Mouse (Mus musculus) cerebellum, postnatal 4 days (tissue): ENCODE data around the gene Cep63.

Experiments used
- DNase-seq, 2 experiments: peaks; one replicate each; pipeline ENCODE4 v3.0.0; 2022; ENCODE audit warnings: low spot score in 2 of 2, mixed read lengths in 1 of 2

Cep63 gene

DNA sequence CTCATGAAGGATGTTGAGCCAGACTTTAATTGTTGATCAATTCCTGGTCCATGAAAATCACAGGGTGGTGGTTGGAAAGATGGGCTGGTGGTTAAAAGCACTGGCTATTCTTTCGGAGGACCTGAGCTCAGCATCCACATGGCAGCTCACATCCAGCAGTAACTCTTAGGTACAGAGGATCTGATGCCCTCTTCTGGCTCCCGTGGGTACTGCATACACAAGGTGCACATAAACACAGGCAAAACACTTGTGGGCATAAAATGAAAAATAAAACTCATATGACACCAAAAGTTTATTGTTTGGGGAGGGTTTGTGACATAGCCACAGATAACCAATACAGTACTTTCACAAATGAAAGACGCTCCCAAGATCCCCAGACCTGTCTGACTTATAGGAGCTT lies 67.9 kb downstream of the Cep63 start:
- no peak for DNase-seq

DNA sequence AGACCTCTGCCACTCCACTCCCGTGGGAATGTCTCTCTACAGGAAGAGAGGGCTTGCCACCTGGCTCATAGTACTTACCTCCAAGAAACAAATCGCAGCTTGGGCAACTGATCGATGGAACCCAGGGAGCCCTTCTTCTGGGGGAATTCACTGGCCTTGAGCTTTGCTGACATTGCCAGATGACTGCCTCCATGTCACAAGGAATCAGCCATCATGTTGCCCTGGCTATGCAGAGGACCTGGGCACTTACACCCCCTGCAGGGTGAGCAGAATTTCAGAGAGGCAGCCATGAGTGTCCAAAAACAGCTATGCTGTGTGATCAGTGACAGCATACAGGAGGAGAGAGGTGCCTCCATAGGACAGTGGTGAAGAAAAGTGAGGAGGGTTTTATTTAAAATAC lies 72.6 kb downstream of the Cep63 start:
- DNase-seq, result peak in 1 of 2 experiments; percentile 32

DNA sequence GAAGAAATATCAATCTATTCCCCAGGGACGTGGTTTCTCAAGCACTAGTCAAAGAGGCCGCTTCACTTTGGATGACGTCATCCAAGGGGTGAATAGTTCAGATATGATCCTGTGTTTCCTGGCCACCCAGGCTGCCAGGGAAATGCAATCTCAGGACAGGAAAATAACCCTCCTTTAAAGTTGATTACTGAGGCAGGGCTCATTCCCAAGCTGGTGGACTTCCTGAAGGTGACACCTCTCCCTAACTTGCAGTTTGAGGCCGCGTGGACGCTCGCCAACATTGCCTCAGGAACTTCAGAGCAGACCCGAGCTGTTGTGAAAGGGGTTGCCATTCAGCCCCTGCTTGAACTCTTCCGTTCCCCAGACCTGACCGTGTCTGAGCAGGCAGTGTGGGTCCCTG lies 74.6 kb downstream of the Cep63 start:
- DNase-seq, result no peak

DNA sequence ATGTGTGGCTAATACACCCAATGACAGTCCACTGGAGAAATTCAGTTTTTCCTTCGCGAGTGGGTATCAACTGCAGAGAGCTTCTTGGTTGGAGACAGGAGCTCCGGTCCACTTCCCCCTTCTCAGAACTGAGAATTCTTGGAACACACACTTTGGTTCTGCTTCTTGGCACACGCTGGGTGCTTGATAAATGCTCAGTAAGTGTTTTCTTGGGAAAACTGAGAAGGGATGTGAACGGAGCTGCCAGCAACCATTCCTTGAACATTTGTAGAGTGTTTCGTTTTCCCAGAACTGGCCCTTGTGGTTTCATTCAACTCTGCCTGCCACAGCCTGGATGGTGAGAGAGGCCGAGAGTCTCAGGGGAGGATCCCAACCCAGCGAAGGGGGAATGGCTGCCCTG lies 77.1 kb downstream of the Cep63 start:
- DNase-seq, result no peak

DNA sequence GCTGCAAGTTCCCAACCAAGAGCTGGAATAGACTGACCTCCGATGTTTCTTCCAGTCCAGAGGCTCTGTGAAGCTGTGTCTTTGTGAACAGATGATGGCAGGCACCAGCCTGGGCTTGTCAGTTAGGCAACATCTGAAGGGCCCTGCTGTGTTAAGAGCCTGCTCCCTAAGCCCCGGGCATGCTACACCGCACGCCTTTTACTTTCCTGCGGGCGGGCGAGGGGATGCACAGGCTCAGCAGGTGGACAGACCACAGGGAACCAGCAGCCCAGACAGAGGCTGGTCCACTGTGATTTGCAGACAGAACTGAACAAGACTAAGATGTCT lies 79.3 kb downstream of the Cep63 start:
- DNase-seq, result no peak

DNA sequence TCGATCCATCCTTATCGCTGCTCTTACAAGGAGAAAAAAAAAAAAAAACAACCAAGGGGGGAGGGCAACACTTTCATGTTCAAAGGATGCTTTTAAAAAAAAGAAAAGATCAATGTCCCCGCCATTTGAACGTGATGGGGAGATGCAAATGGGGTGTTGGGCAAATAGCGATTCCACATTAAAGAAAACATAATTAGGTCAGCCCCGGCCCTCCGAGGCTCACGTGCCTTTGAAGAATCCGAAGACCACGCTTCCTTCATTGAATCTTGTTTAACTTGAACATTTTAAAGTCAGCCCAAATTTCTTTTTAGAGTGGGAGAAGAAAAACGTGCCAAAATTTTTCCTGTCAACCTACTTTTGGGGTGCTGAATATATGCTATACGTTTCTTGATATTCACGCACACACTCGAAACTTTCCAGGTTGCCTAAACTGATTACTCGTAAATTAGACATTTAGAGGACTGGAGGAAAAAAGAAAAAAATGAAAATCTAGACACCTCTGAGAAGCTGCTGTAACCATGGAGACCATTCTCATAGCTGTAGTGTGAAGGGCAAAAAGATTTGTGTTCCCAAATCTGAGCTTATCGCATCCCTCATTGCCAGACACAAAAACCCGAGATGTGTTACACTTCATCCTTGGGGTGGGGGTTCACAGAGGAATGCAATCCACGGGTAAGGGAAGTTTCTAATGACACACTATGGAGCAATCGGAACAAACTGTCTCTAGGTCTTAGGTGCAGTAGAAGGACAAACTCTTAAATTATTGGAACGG lies 79.9 kb downstream of the Cep63 start:
- DNase-seq, result no peak

DNA sequence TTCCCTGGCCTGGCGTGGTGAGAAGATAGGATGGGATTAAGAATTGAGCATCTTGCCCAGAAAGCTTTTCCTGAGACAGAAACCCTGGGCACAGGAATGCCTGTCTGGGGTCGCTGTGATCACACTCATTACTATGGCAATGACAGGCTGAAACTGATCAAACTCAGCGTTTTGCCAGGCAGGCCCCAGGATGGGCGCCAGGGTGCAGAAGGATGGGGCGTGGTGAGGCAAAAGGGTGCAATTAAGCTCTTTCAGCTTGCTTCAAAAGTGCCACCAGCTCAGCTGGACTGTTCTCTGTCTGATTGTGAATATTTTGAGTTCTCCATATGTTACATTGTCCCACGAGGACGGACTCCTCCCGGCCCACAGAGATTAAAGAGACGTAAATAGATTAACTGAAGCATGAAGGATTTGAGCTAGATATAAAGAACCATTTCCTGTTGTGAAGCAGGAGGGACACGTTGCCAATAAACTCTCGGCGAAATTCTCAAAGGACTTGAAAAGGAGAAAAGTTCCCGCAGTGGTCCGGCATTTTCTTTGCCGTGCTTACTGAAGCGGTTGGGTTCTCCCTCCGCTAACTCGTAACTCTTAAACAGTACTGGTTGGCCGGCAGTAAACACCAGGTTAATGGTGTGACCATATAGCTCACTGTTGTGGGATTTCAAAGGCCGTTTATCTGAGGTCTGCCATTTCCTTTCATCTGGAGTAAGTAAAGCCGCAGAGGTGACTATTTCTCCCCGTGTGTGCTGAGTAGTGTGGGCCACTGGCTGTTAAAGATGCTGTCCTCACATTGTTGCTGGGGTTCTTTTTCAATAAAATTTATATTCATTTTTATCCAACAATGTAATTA lies 80.7 kb downstream of the Cep63 start:
- DNase-seq, result peak in 1 of 2 experiments; percentile 51

DNA sequence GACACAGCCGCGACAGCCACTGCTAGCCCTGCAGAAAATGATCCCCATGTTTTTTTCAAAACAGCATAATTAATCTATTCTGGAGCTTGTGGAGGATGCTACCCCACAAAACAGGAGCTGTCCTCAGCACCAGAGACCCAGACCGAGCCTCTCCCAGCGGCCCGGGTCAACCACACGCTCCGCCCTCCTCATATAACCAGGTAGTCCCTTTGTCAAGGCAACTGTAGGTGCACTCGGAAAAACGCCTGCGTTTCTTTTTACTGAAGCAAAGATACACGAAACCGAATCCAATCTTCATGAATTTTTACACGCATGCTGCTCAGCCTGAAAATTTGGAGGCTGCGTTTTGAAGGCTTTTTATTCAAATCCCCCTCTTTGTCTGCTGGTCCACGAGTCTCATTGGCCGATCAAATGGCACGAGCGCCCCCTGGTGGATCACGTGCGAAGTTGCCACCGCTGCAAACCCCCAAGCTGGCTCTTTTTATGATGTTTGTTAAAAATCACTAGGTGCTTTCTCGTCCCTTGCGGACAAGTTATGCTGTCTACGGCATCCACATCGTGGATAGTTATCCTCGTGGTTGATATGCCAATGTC lies 81.5 kb downstream of the Cep63 start:
- DNase-seq, result peak; percentile 89 to 94

DNA sequence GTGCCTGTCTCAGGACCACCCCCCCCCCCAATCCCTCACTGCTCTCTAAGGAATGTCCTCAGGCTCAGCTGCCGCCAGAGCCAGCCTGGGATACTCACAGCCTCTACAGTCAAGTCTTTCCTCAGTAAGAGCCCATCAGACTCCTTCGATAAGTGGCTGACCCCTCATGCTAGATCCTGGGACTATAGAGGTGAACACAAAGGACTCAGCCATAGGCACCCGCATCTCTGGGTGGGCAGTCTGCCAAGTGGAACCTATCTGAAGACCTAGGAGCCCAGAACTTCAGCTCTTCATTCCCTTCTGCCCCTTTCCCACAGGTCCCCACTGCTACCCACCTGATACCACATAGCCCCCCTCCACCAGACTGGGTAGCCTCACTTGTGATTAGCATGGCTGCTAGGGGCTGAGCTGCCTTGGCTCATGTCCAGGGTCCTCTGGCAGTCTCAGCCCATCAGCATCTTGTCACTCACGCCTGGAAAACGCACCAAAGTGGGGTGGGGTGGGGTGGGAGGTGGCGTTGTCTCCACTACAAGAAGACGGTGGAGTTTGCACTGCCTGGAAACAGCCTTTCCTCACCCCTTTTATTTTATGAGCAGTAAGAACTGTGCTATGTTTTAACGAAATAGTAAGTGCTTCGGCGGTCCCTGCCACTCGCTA lies 82.1 kb downstream of the Cep63 start:
- DNase-seq, result peak in 1 of 2 experiments; percentile 70

DNA sequence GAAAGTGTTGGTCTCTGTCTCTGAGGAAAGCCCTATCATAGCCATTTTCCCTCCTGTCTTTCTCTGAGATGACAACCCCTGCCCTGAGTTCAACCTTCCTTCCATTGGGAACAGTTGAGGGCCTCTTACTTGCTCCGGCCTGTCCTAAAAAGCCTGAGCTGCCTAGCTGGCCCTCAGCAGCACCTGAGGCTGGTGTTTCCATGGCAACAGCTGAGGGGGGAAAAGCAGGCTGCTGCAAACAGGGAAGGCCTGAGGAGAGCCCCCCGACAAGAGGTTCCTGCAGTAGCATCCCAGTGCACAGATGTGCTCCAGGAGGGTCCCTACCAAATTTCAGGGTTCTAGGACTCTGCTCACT lies 82.6 kb downstream of the Cep63 start:
- DNase-seq, result no peak

DNA sequence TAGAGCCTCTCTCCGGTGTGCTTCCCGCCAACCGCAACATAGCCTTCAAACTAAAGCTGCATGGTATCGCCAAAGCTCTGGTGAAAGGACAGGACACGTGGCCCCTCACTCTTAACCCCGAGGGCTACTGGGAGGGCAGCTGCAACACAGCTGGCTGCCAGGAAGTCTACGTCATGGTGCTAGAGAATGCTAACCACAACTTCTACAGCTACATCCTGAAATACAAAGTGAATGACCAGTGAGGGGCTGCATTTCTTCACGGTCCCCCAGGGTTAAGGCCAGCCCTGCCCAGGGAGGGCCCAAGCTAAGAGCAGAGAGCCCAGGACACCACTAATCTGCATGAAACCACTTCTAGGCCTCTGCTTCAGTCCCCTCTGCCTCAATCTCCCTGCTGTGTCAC lies 83.8 kb downstream of the Cep63 start:
- DNase-seq, result no peak

DNA sequence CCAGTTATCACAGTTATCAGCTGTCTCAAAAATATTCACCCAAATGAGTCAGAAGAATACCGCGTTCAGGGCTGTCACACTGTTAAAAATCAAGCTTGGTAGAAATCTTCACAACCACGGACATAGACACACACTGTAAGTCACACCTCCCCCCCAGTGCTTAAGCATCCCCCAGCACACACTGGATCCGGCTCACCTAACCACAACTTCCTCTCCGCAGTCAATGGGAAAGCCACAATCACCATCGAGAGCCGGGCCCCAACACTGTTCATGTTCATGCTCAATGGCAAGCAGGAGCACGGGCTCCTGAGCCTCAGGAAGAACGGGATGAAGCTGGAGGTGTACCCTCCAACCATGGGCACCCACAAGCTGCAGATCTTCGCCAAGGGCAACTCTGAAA lies 84.7 kb downstream of the Cep63 start:
- DNase-seq, result no peak

DNA sequence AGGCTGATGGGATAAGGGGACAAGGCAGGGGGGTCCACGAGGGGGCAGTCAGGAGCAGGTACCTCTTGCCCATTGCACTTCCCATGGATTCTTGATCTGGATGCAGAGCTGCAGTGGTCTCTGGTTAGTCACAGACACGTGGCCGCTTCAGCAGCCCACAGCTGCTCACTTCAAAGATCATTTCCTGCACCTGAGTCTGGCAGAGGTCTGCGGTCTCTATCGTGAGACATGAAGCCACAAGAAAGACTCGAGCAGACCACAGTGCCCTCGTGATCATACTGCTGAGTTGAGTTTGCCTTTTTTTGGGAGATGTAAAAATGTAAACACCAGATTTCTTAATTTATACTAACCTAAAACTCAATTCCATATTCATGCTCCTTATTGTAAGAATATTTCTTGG lies 86.6 kb downstream of the Cep63 start:
- DNase-seq, result no peak

DNA sequence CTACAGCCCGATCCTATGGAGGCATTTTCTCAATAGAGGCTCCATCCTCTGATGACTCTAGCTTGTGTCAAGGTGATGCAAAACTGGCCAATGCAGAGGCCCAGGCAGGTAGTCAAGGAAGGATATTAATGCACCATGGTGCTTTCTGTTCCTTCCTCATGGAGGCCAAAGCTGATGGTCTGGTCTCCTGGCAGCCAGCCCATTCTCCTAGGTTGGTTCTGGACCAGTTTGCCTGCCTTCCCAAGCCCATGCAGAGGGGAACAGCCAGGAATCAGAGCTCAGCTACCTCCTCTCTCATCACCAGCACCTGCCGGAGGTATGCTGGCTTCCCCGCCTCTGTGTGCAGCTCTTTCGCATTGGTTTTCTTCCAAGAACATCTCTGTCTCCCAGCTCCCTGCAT lies 89.4 kb downstream of the Cep63 start:
- DNase-seq, result no peak
